Mouse (Mus musculus): ENCODE data around the gene Rnase9. TPM values are rescaled to one million over a fixed set of nuclear protein-coding genes. Genes with fewer than 3 reads are reported as not detected.

The Rnase9 gene
- polyA plus RNA-seq, 1 experiment from 2014 or later: not detected

DNA sequence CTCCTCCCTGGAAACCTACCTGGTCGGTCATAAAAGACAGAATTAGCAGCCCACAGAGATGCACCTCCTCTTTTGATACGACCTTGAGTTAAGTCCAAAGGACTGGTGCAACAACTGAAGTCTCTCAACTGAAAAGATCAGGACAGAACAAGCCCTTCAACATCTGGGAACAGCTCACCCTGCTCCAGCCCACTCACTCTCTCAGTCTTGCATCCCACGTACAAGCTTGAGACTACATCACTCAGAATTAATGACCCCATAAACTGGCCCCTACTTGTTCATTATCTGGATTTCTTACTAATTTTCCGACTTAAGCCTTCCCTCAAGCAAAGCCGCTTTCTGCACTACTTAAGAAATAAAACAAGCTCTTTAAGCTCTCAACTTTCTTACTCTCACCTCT is 11.5 kb upstream of the Rnase9 start:
- TF ChIP-seq CTCF (IDR thresholded peaks at IDR 0.05; ENCODE audit: low read depth): no peak
- peaks cover 12% of the 10 kb centered on the region; the same call in 1 of the 2 replicates for H3K4me1 ChIP-seq (replicated peaks; ENCODE audit: insufficient read depth, low read length)
- H3K4me2 ChIP-seq (ENCODE audit: low read length): no peak overlapping the region
- no peaks in the 10 kb centered on the region for H3K9me3 ChIP-seq (replicated peaks; ENCODE audit: low read length)
- H3K4me3 ChIP-seq (replicated peaks; ENCODE audit: low read depth, low read length): no peak overlapping the region
- WGBS: 17% methylated on average over 5 of the region's 5 CpGs
- ATAC-seq (replicated peaks; ENCODE audit: low FRiP score, low read depth) (peak; percentile 65), DNase-seq (ENCODE audit: low spot score) (peak; percentile 75)
- H3K36me3 ChIP-seq (ENCODE audit: insufficient read depth, low read length): no peaks in the 10 kb centered on the region
- H3K27me3 ChIP-seq (ENCODE audit: insufficient read depth, low read length): no peaks in the 10 kb centered on the region
- 0 out of 2 replicates have a peak overlapping the region, but pooled peaks have one; percentile 28 for H3K27ac ChIP-seq
- no peak overlapping the region for H3K9ac ChIP-seq (ENCODE audit: low read depth, low read length)

DNA sequence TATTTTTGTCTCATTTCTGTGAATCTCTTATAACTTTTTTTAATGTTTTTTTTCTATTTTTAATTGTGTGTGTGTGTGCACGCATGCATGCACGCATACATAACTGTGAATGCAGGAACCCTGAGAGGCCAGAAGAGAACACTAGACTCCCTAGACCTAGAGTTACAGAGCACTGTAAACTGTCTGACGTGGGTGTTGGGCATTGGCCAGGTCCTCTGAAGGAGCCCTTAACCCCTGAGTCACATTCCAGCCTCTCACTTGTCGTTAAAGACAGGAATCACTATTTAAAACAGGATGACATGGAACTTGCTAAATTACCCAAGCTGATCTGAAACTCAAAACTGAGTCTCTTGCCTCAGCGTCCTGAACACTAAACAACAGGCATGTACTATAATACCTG is 10.3 kb upstream of the Rnase9 start:
- 40% methylated on average over 5 of the region's 5 CpGs for WGBS
- no peak for TF ChIP-seq CTCF (IDR thresholded peaks at IDR 0.05; ENCODE audit: low read depth)

GRCm38 (mm10) chr14:51050063-51050462 is 8.4 kb upstream of the Rnase9 start, which contains the start of gene Rnase11:
Gene Rnase11, minus strand, starts transcription at chr14:51050163.
- 0 out of 2 replicates have a peak, but pooled peaks cover 7% of the 10 kb centered on the region for H3K4me1 ChIP-seq (replicated peaks; ENCODE audit: insufficient read depth, low read length)
- DNase-seq (ENCODE audit: low spot score): no peak
- WGBS: 87% methylated on average over 2 of the region's 2 CpGs
- no peak within 1 kb of the TSS for H3K4me2 ChIP-seq (ENCODE audit: low read length)
- no peak for ATAC-seq (replicated peaks; ENCODE audit: low FRiP score, low read depth)
- no peak within 1 kb of the TSS for H3K9ac ChIP-seq (ENCODE audit: low read depth, low read length)
- no peak for TF ChIP-seq CTCF (IDR thresholded peaks at IDR 0.05; ENCODE audit: low read depth)
- no peaks in the 10 kb centered on the region for H3K36me3 ChIP-seq (ENCODE audit: insufficient read depth, low read length)
- no peaks in the 10 kb centered on the region for H3K27me3 ChIP-seq (ENCODE audit: insufficient read depth, low read length)
- no peak within 1 kb of the TSS for H3K27ac ChIP-seq
- H3K4me3 ChIP-seq (replicated peaks; ENCODE audit: low read depth, low read length): no peak within 1 kb of the TSS
- no peaks in the 10 kb centered on the region for H3K9me3 ChIP-seq (replicated peaks; ENCODE audit: low read length)

More for the DNA sequence above, 10.3 kb upstream of the Rnase9 start:
- peaks cover 7% of the 10 kb centered on the region; the same call in 1 of the 2 replicates for H3K4me1 ChIP-seq (replicated peaks; ENCODE audit: insufficient read depth, low read length)
- no peaks in the 10 kb centered on the region for H3K27me3 ChIP-seq (ENCODE audit: insufficient read depth, low read length)
- ATAC-seq (replicated peaks; ENCODE audit: low FRiP score, low read depth) (no peak), DNase-seq (ENCODE audit: low spot score) (peak; percentile 57)
- no peak overlapping the region for H3K9ac ChIP-seq (ENCODE audit: low read depth, low read length)
- no peaks in the 10 kb centered on the region for H3K9me3 ChIP-seq (replicated peaks; ENCODE audit: low read length)
- no peak overlapping the region for H3K4me3 ChIP-seq (replicated peaks; ENCODE audit: low read depth, low read length)
- H3K4me2 ChIP-seq (ENCODE audit: low read length): no peak overlapping the region
- no peaks in the 10 kb centered on the region for H3K36me3 ChIP-seq (ENCODE audit: insufficient read depth, low read length)
- H3K27ac ChIP-seq: no peak overlapping the region; the same call in 1 of the 2 replicates

- Histone ChIP-seq H3K4me2 (ENCODE audit: low read length) (no peak overlapping the region), H3K36me3 (ENCODE audit: insufficient read depth, low read length) (no peaks in the 10 kb centered on the region), H3K9me3 (replicated peaks; ENCODE audit: low read length) (no peaks in the 10 kb centered on the region), H3K4me1 (replicated peaks; ENCODE audit: insufficient read depth, low read length) (no peaks in the 10 kb centered on the region), H3K27me3 (ENCODE audit: insufficient read depth, low read length) (no peaks in the 10 kb centered on the region), H3K27ac (no peak overlapping the region), H3K9ac (ENCODE audit: low read depth, low read length) (no peak overlapping the region), H3K4me3 (replicated peaks; ENCODE audit: low read depth, low read length) (no peak overlapping the region)
- no peak for ATAC-seq (replicated peaks; ENCODE audit: low FRiP score, low read depth)
- TF ChIP-seq CTCF (IDR thresholded peaks at IDR 0.05; ENCODE audit: low read depth): no peak
- WGBS: 18% methylated on average over 5 of the region's 5 CpGs
- no peak for DNase-seq (ENCODE audit: low spot score)
Measured at GRCm38 (mm10) chr14:51047846-51048245, 6.2 kb upstream of the Rnase9 start.

GRCm38 (mm10) chr14:51036214-51036613 is 5.5 kb downstream of the Rnase9 start:
- no peaks in the 10 kb centered on the region for H3K27me3 ChIP-seq (ENCODE audit: insufficient read depth, low read length)
- H3K4me2 ChIP-seq (ENCODE audit: low read length): no peak overlapping the region
- H3K36me3 ChIP-seq (ENCODE audit: insufficient read depth, low read length): no peaks in the 10 kb centered on the region
- WGBS: 86% methylated on average over 4 of the region's 4 CpGs
- no peak overlapping the region for H3K4me3 ChIP-seq (replicated peaks; ENCODE audit: low read depth, low read length)
- H3K9ac ChIP-seq (ENCODE audit: low read depth, low read length): no peak overlapping the region
- H3K9me3 ChIP-seq (replicated peaks; ENCODE audit: low read length): no peaks in the 10 kb centered on the region
- no peak for DNase-seq (ENCODE audit: low spot score)
- no peak overlapping the region for H3K27ac ChIP-seq
- H3K4me1 ChIP-seq (replicated peaks; ENCODE audit: insufficient read depth, low read length): no peaks in the 10 kb centered on the region
- no peak for TF ChIP-seq CTCF (IDR thresholded peaks at IDR 0.05; ENCODE audit: low read depth)
- no peak for ATAC-seq (replicated peaks; ENCODE audit: low FRiP score, low read depth)

- no peak overlapping the region for H3K4me3 ChIP-seq (replicated peaks; ENCODE audit: low read depth, low read length)
- no peak overlapping the region for H3K4me2 ChIP-seq (ENCODE audit: low read length)
- H3K36me3 ChIP-seq (ENCODE audit: insufficient read depth, low read length): no peaks in the 10 kb centered on the region
- no peak overlapping the region for H3K9ac ChIP-seq (ENCODE audit: low read depth, low read length)
- no peak for TF ChIP-seq CTCF (IDR thresholded peaks at IDR 0.05; ENCODE audit: low read depth)
- WGBS: 16% methylated on average over 1 of the region's 1 CpGs
- H3K27me3 ChIP-seq (ENCODE audit: insufficient read depth, low read length): no peaks in the 10 kb centered on the region
- DNase-seq (ENCODE audit: low spot score): no peak
- ATAC-seq (replicated peaks; ENCODE audit: low FRiP score, low read depth): no peak
- no peak overlapping the region for H3K27ac ChIP-seq
- H3K9me3 ChIP-seq (replicated peaks; ENCODE audit: low read length): no peaks in the 10 kb centered on the region
- no peaks in the 10 kb centered on the region for H3K4me1 ChIP-seq (replicated peaks; ENCODE audit: insufficient read depth, low read length)
Measured at GRCm38 (mm10) chr14:51035206-51035605, 6.5 kb downstream of the Rnase9 start.
